Mouse (Mus musculus) testis, adult 2 months (tissue): ENCODE measurements around the gene Hand1.

ENCODE experiments used
- CTCF ChIP-seq: fragments of 200-500 bp; IDR thresholded peaks from 2 replicates; pipeline ENCODE4 v1.5.1; 2012; ENCODE audit warnings: low read depth, mild to moderate bottlenecking, inconsistent platforms, low read length, moderate library complexity; ENCODE audit not compliant: control insufficient read depth, insufficient read depth, insufficient replicate concordance
- POLR2A ChIP-seq: fragments of 200-500 bp; IDR thresholded peaks from 2 replicates; pipeline ENCODE4 v1.6.1; 2012; ENCODE audit warnings: low read depth, mild to moderate bottlenecking, inconsistent platforms, low read length, moderate library complexity; ENCODE audit not compliant: control insufficient read depth

DNA sequence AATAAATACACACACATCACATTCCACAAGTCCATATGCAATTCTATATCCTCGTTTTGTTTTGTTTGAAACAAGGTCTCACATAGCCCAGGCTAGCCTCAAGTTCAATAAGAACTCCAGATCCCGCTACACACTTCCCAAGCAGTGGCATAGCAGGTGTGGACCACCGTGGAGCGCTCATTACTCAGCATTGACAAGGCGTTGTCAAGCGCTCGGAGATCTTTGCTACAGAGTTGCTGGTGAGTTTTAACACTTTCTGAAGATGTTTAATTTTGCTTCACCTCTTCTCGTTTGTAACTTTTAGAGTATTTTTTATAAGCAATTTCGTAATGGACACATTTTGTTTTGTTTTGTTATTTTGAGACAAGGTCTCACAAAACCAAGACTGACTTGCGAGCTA, 33.2 kb downstream of the Hand1 start:
- TF ChIP-seq POLR2A, result no peak
- no peak for TF ChIP-seq CTCF
